Mouse (Mus musculus) NIH3T3 (cell line): ENCODE measurements around the gene Sh2d4b.

ENCODE experiments used
- DNase-seq: peaks from one replicate; pipeline ENCODE4 v3.0.0-alpha.2; 2012; ENCODE audit warnings: low read depth

Gene Sh2d4b

DNA sequence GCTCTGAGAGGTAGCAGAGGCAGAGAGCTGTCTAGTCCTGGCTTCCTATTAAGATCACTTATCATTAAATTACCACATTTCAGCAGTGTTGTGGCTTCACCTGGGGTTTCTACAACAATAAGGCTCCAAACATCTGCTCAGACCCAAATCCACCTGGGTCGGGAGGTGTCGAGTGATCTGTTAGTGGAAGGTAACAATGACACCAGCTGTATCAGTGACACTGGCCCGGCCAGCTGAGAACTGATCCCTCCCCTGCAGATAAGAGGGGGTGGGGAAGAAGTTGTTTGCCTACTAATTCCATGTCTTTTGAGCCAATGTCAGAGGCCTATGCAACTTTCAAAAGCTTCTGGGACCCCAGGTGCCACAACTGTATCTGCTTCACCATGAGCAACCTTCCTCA, at the start of gene Sh2d4b:
TSS of gene Sh2d4b (minus strand) at position 71 of the 400 bp plus-strand sequence.
- no peak for DNase-seq

DNA sequence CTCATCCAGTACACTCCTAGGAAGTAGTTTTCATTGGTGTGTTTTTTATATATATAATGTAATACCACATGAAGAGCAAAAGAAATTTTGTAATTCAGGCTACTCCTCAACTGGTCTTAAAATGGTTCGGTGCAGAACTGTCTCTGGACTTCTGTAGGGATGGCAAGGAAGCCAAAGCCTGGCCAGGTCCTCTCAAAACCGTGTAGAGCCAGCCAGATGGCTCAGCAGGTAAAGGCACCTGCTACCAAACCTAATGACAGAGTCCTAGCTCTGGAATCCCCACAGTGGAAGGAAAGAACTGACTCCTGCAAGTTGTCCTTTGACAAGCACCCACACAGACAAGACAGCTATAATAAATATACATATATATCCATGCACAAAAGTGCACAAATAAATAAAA, 49.4 kb upstream of the Sh2d4b start:
- DNase-seq = no peak

DNA sequence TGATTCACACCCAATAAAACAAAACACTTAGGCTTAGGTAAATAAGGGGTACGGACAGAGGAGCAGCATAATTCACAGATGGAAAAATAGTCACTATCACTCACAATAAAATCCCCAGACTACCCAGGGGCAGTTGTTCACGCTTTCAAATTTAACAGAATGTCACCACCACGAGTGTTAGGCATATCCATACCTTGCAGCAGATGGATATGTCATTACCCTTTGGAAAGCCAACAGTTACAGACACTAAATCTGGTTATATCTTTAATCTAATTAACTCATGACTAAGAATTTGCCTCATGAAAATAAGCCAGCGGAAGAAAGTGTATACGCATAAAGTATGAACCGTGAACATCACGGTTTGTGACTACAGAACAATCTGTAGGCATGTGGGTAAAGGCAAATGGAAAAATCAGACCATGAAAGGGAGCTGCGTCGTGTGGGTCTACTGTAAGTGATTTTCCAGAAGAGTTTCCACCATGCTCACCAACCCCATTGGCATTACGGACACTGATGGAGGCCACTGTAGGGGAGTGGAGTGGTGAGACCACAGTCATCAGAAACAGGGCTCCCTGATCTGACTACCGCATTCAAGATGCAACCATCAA, 45.4 kb upstream of the Sh2d4b start:
- no peak for DNase-seq

DNA sequence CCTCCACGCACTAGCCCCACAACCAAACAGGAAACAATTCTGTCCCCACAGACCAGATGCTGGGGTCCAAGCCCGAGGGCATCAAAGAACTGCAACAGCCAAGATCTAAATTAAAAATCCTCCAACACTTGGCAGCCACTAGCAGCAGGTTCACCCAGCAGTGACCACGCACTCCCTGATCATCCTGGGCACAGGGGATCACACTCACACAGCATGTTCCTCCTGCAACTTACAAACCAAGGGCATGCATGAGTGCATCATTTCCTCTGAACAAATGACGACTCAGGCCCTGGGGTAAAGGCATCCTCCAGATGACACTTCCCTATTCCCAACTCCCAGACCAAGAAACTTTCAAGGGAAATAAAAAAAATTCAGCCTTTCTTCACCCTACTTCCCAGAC, 44.0 kb upstream of the Sh2d4b start:
- DNase-seq = no peak

DNA sequence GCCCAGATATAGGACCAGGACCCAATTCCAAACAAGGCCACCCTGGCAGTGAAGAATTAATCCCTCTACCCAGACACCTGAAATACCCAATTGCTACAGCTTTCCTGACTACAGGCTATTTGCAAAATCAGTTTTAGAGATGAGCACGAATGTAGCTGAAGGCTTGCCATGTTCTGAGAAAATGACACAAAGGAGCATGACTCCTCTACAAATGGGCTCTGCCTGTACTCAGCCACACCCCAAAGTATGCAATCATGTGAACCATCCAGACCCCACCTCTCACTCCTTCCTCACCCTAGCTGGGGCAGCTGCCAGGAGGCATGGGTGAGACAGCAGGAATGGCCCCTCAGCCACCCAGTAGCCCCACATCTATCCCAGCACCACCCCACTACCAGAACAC, 42.4 kb upstream of the Sh2d4b start:
- no peak for DNase-seq

DNA sequence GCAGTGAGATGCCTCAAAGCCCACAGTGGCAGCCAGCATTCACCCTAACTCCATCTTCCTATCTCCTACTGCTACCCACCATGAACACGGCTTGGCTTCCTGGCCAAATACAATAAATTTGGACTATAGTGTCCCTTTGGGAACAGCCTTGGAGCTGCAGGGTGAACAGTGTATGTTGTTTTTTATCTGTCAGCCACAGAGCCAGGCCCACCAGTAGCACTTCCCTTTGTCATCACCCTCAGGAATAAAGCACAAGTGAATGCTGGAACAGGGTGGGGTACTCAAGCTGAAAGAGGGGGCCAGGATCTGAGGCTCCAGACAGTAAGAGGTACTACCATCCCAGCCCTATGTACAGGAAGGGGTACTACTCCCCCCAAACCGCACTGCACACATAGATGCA, 42.0 kb upstream of the Sh2d4b start:
- no peak for DNase-seq

DNA sequence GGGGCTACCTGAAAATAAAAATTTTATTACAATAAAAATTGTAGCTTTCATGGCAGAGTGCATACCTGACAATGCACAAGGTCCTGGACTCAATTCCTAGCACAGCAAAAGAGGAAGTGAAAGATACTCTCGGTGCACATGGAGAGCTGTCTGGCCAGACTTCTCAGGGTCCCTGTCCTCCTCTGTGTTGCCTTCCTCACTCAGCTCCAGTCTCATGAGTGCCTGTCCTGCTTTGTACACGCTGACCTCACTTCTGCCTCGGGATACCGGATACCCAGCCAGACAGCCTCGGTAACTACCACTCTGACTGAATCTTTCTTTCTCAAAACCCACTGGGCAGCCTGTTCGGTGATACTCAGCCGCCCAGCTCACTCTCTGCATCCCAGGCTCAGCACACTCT, 40.3 kb upstream of the Sh2d4b start:
- no peak for DNase-seq

DNA sequence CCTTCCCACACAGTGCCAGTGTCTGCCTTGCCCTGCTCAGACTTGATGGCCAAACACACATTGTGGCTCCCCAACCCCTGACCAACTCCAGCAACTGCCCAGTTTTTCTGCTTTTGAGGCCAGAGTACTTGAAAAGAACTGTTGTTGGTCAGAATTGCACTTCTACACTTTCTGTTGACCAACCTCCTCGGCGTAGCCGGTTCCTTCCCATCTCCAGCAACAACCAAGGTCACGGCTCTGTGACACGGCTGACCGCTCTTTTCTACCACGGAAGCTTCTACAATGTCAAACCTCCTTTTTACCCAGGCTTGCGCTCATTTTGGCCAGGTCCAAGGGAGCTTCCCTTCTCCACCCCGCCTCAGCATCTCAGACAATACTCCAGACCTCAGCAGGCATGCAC, 39.2 kb upstream of the Sh2d4b start:
- DNase-seq = no peak

DNA sequence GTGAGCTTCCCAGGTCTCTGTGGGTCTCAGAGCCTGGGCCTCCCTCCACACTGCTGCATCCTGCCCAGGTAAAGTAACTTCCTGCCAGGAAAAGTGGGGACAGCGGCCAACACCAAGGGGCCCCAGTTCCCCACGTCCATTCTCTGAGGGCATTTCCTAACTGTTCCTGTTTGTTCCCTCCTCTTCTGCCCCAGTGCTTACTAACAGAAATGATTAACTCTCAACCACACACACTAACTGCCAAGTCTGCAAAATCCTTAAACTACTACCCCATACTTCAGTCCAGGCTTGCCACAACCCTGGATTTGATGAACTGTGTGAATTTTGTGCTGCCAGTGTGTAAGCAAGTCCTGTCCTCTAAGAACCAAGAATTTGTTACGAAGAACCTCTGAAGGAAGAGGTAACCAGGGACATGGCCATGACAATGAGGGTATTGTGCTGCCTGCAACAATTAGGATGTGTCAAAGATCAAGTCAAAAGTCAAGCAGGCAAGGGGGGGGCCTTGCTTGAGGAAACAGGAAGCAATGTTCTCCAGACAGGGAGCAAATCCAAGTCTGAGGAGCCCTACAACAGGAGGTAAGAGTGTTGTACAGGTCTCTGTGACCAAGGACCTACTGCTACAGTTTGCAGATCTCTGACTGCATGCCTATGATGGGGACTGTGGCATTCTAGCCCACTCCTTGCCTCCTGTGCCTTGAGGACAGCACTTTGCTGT, 38.2 kb upstream of the Sh2d4b start:
- DNase-seq = no peak

DNA sequence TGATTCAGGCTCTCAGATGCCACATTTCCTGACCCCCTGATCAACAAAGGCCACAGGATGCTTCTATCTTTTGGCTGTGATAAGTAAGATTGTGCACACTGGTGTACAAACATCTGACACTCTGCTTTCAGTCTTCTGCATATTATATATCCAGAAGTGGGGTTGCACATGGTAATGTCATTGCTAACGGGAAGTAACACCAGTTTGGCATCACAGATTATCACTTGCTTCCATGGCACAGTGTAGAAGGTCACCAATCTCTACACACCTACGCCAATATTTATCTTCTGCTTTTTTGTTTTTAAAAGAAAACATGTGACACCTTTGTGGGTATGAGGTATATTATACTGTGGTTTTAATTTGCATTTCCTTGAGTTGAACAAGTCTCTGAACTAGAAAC, 36.9 kb upstream of the Sh2d4b start:
- no peak for DNase-seq

DNA sequence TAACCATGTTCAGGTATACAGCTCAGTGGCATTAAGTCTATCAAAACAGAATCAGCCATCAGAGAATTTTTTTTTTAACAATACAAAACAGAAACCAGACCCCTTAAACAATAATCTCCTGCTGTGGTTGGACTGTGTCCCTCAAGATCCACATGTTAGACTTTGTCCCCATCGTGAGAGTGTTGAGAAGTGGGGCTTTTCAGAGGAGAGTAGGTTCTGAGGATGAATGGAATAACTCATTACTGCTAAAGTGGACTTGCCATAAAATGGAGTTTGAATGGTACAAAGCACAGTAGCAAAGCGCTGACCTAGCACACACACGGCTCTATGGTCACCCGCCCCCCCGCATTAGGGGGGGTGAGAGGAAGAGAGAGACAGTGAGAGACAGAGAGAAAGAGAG, 35.8 kb upstream of the Sh2d4b start:
- no peak for DNase-seq

DNA sequence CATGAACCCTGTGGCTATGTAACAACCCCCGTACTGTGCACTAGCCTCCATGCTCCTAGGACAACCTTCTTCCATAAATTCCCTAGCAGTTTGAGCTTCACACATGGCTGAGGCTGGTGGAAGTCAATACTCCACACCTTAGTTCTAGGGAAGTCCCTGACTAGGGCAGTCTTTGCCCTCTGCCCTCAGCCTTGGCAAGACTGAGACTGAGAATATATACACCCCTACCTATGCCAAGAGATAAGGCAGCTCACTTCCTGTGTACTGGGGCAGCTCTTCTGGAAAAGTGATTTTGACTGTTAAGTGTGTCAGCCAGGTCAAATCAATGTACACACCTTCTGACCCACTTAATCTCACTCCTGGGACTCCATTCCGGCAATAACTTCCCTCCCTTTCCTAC, 34.0 kb upstream of the Sh2d4b start:
- DNase-seq = no peak

DNA sequence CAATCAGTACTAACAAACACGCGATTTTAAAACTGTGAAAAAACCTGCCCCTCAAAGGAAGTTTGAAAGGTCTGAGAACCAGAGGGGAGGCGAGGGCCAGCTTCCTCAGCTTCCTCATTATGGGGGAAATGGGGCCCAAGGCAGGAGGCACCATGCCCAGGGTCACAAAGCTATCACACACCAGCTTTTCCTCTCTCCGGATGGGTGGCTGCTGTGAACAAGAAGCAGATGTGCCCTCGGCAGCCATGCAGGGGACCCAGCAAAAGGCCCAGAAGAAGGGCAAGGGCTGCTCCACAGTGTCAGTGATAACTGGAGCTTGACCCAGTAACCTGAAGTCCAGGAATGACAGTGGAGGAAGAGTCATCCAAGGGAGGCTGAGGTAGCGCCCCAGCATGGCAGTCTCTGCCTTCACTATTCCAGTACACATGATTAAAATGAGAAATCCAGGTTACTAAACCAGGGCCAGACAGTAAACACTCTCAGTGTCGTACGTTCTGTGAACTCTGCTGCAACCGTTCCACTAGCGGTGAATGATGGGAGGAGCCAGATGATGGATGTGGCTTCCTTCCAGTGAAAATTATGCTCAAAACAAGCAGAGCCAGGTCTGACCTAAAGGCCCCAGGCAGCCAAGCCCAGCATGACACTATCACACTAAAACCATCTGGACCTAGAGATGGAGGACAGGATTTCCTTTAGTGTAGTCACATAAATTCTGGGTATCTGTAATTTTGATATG, 31.5 kb upstream of the Sh2d4b start:
- DNase-seq = no peak

DNA sequence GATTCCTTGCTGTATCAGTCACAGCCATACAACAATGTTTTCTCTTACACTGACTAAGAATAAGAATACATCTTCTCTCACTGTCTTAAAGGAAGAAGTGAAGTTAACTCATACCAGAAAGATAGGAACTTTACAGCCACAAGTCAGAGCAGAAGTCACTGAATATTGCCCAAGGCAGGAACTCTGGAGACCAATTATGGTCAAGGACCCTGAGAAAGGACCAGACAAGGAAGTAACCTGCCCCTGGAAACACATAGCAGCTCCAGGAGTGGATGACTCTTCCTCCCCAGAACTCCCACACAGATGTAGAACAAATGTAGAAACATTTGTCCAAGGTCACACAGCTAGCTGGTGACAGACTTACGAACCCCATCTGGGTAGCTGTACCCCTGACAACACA, 28.2 kb upstream of the Sh2d4b start:
- DNase-seq = no peak

DNA sequence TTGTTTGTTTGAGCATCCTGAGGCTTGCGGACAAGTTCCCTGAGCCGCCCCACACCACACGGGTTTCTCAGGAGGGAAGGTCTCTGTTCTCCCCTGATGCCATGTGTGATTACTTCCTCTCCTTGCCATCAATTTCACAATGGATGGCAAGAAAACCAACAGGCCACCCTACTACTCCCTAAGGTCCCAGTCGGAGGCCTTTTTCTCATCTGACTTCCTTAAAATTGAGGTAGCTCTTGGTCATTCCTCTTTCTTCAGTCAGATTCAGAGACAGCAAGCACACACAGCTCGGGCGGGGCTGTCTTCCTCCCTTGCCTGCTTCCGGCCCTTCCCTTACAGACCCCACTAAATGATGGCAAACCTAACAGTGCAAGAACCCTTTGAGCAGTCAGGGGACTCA, 26.5 kb upstream of the Sh2d4b start:
- no peak for DNase-seq

DNA sequence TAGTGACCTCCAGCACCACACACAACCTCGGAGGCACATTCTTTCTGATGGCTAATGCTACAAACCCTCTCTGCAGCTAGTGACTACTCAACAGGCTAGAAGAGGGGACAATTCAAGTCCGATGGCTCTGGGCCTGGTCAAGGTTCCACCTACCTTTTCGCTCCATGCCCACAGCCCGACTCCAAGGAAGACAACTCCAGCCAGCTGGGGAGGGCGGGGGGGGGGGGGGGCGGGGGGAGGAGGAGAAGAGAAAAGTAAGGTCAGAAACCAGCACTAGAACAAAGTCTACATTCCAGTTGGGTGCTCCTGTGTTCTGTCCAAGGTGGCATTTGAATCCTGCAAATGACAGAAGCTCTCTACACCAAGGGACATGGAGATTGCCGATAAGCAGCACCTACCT, 25.4 kb upstream of the Sh2d4b start:
- no peak for DNase-seq

DNA sequence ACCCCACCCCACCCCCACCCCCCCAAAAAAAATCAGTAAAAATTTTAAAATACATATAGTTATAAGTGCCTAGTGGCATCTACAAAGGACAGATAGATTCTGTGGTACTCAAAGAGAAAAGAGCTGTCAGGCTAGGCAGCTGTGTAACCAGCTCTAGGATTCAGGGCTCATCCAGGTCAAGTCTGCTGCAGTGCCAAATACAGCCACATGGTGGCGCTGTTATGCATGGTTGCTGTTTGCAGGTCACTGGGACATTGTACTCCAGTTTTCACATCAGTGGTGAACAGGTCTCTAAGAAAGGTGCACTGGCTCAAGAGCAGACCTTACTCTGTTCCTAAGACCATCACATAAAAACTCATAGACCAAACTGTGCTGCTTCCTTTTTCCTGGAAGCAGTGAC, 24.6 kb upstream of the Sh2d4b start:
- peak; percentile 90 for DNase-seq

DNA sequence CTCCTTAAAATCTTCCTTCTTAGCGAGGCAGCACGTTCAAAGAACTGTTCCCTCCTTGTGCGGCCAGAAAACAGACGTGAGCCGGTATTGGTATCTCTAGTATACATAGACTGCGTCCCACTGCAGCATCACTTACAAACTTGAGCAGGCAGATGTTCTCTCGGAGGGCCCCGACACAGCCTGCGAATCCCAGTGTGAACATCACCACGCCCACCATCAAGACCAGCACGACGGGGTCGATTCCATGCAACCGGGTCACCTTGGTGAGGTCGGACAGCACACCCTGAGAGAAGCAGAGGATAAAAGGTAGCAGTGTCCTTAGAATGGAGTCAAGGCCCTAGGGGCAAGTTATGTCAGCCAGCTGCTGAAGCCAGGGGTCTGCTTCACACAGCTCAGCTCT, 23.6 kb upstream of the Sh2d4b start:
- no peak for DNase-seq

DNA sequence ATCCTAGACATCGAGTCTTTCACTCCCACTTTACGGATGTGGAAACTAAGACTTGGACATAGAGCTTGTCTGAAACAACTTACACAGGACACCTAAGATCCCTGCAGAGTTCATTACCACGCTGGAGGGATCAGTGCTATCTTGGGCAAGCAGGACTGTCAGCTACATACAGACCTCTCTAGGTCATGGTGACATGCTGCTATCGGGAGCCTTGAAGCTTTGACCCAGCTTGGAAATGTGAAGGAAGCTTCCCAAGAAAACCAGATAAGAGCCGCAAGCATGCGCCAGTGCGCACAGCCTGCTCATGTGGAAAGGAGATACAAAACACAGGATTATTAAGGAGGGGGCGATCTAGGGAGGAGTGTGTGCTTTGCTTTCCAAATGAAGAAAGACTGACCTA, 22.8 kb upstream of the Sh2d4b start:
- no peak for DNase-seq

DNA sequence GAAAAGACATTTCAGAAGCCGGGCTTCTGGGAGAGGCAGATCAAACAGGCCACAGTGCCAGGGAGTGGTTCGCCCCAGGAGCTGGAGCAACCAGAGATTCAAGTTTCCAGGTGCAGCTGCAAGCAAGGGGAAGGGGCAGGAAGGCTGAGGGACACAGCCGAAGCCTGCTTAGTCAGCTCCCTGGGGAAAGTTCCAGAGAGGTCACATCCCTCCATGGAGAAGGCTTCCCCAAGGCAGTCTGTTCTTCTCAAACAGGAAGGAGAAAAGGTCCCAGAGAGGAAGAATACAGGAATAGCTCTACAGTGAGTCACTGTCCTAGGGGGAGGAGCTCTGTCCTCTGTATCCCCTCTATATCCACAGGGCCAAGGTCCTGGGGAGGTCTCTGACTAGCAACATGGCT, 21.6 kb upstream of the Sh2d4b start:
- no peak for DNase-seq

DNA sequence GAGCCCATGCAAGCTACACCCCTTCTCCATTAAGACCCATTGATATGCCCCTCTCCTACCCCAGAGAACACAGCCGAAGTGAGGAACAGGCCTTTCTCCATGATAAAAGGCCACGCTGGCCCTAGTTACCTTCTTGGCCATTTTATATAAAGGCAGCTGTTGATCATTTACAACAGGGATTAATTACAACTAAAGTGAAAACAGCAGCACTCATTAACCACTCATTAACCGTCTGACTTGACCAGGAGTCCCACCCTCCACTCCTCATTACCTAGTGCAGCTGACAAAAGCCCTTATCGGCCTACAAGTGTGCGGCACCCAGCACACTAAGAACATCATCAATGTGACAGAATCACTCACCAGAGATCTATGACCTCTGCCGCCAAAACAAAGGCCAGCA, 20.6 kb upstream of the Sh2d4b start:
- DNase-seq = no peak

DNA sequence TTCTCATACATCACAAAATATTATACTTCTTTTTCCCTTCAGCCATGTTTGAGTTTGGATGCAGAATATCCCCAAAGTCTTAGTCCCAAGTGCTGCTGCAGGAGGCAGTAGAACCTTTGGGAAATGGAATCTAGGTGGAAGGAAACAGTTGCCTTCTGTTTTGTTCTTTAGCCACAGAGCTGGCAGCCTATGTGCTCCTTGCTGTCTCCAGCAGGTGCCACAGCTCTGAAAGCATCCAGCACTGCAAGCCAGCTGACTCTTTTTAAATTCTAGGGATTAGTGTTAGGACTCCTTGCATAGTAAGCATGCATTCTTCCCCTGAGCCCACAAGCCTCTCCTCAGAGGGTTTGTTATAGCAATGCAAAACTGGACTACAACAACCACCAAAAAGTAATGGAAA, 18.5 kb upstream of the Sh2d4b start:
- no peak for DNase-seq

DNA sequence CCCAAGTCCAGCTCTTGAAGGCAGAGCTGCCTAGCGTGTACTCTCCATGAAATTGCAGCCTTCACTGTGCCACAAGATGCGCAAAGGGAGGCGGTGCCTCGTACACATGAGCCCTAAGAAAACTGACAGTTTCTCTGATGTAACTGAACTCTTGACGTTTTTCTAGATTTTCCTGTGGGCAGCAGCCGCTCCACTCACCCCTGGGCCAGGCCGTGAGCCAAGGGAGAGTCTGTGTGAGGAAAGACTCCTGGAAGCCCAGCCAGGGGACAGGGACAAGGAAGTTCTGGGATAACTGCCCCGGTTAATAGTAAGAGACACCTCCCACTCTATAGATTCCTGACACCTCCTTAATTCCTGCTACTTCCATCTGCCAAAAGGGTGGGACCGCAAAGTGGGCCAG, 15.7 kb upstream of the Sh2d4b start:
- no peak for DNase-seq

DNA sequence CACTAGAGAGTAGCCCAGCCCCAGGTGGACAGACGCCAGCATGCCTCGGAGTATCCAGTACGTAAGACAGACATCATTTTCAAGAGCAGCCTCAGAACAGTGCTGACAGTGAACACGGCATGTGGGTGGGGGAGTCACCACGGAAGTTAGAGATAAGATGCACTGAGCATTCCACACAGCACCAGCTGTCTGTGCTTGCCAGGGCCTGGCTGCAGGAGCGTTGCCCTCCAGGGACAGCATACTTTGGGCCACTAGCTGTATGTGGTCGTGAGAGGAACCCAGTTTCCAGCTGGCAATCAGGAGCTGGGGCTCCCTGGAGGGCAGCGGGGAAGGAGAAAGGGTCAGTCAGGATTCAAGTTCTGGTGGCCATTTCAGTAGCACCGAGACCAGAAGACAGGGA, 13.7 kb upstream of the Sh2d4b start:
- no peak for DNase-seq
